Mouse (Mus musculus): ENCODE measurements around the gene Nt5c2.

GRCm38 (mm10) chr19:46959536-46959935 is 55.4 kb downstream of the Nt5c2 start:
- TF ChIP-seq GATA1 (IDR thresholded peaks at IDR 0.05; ENCODE audit: borderline replicate concordance, low read length): no peak
- TF ChIP-seq FLI1 (IDR thresholded peaks at IDR 0.05; ENCODE audit: low read length): no peak
